Mouse (Mus musculus): ENCODE measurements at regions not wholly inside any gene's neighbourhood (a gene's known extent, or its start where the extent isn't known, plus 50 kb on each side); places are given as distances from the start of the nearest gene placed in this dataset.

GRCm38 (mm10) chr12:28181265-28181664 lies 370.9 kb downstream of the Dcdc2c start:
- DNase-seq (ENCODE audit: low spot score in 2 of 2): no peak

- DNase-seq (ENCODE audit: low spot score in 2 of 2): no peak
Observed at GRCm38 (mm10) chr12:28176016-28176415, 376.2 kb downstream of the Dcdc2c start.

GRCm38 (mm10) chr12:28174078-28174477 lies 378.1 kb downstream of the Dcdc2c start:
- DNase-seq (ENCODE audit: low spot score in 2 of 2): no peak

DNA sequence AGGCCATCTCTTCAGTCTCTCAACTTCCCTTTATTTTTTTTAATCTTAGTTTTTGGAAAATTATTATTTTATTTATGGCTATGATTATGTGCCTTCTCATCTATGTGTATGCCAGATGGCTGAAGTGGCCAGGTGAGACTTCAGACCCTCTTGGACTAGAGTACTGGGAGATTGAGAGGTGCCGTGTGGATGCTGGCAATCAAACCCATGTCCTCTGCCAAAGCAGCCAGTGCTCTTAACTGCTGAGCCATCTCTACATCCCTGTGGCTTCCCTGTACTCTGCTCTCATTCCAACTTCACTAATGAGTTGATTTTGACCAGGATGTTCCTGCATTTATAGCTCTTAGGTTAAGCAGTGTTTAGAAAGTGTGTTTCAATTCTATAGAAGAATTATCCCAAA lies 393.4 kb downstream of the Dcdc2c start:
- DNase-seq (ENCODE audit: low spot score in 2 of 2): no peak

- DNase-seq (ENCODE audit: low spot score in 2 of 2): no peak
Observed at GRCm38 (mm10) chr12:28150759-28151158, 401.4 kb downstream of the Dcdc2c start.

DNA sequence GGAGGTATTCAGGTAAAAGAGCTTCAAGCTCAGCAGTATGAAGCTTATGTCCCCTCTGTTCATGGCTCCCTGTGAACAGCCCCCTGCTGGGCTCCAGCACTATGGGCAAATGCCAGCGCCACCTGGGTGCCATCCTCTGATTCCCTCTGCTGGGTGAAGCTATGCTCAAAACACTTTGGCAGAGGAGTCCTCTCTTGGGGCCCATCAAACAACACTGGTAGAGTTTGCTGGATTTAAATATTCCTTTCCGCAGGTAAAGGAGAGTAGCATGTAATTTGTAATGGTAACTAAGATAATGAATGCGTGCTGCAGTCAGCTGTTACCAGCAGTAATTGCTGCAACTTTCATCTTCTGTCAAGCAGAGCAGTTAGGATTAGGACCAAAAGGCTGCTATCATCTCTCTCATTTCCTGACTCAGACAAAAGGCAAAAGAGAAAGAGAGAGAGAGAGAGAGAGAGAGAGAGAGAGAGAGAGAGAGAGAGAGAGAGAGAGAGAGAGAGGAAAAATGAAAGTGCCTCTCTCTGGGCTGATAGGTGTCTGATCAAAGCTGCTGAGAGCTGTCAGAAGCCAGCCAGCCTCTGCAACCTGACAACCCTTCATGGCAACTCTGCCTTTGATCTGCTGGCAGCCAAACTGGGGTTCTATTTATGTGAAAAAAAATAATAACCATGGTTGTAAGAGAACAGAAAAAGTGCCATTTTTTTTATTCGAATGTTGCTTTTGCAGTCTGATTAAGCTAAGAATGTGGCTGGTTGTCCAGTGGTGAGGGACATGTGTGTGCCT lies 416.2 kb downstream of the Dcdc2c start:
- DNase-seq (ENCODE audit: low spot score in 2 of 2): no peak

- DNase-seq (ENCODE audit: low spot score in 2 of 2): no peak
Observed at GRCm38 (mm10) chr12:28122766-28123165, 429.4 kb downstream of the Dcdc2c start.

GRCm38 (mm10) chr12:28120106-28120505 lies 432.1 kb downstream of the Dcdc2c start:
- DNase-seq (ENCODE audit: low spot score in 2 of 2): peak in 1 of 2 experiments; percentile 4

- DNase-seq (ENCODE audit: low spot score in 2 of 2): no peak
Observed at GRCm38 (mm10) chr12:28090673-28091072, 461.5 kb downstream of the Dcdc2c start.

- DNase-seq (ENCODE audit: low spot score in 2 of 2): no peak
Observed at GRCm38 (mm10) chr12:28085460-28085859, 466.7 kb downstream of the Dcdc2c start.

DNA sequence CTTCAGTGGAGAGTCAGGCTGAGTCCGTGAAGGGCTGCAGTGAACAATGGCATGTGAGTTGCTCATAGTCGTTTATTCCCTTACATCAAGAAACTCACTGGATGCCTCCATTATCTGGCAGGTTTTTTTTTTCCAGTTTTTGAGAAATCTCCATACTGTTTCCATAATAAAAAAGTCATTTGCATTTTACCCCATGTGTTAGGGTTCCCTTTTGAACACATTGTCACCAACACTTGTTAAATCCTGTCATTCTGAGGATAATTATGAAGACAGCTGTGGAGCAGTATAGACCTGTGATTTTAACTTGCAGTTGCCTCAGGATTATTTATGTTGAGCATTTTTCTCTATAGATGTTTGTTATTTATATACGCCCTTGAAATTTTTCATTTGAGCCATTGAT lies 475.6 kb downstream of the Dcdc2c start:
- DNase-seq (ENCODE audit: low spot score in 2 of 2): no peak

DNA sequence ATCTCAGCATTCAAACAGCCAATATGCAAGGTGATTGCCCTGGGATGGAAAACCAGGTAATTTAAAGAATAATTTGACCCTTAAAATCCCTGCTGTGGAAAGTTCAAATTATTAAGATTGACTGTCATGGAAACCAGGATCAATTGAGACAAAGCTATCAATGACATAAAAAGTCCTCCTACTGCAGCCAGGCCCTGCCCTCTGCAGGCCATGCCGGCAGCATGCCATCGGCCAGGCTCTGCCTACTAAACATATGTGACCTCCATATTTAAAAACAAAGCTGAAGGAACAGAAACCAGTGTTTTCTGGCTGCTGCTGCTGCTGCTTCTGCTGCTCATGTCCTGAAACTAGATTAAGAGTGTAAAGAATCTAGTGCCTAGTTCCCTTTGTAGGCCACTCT lies 483.6 kb downstream of the Dcdc2c start:
- DNase-seq (ENCODE audit: low spot score in 2 of 2): no peak

- no peak for DNase-seq (ENCODE audit: low spot score in 2 of 2)
Observed at GRCm38 (mm10) chr12:28060281-28060680, 491.9 kb downstream of the Dcdc2c start.

- no peak for DNase-seq (ENCODE audit: low spot score in 2 of 2)
Observed at GRCm38 (mm10) chr12:28055518-28056280, 496.5 kb downstream of the Dcdc2c start.

GRCm38 (mm10) chr12:28054444-28054843 lies 497.8 kb downstream of the Dcdc2c start:
- DNase-seq (ENCODE audit: low spot score in 2 of 2): no peak

DNA sequence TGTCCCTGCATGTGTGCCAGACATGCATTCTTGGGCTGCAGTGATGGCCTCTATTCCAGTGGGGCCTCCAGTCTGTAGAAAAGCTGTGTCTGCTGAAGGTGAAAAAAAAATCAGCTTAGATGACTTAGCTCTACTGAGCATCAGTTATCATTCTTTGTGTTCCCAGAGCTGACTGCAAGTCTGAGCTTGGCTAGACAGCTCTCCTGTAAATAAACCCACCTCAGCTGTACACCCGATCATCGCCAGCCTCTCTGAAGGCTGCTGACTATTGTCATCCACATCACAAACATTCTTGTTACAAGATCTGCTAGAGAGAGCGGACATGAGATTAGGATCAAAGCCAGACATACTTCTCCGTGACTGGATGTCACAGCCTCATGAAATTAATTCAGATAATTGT lies 504.2 kb downstream of the Dcdc2c start:
- DNase-seq (ENCODE audit: low spot score in 2 of 2): no peak

GRCm38 (mm10) chr12:28038161-28038911 lies 513.9 kb downstream of the Dcdc2c start:
- DNase-seq (ENCODE audit: low spot score in 2 of 2): no peak

DNA sequence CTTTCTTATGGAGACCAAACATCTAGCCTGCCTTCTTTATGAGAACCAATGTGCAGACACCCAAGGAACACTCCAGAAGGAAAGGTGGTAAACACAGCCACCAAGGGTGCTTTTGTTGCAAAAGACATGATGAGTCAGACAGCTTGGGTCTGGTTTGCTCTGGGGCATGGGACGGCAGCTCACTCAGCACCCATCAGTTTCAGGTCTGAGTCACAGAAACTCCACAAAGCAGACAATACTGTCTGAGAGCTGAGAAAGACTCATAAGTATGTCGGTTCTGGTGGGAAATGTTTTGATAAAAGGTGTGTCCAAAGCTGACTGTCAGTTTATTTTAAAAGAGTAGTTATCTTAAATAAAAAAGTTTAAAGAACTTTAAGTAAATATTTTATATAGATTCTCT lies 553.0 kb downstream of the Dcdc2c start:
- no peak for DNase-seq (ENCODE audit: low spot score in 2 of 2)

GRCm38 (mm10) chr12:27992152-27992551 lies 560.0 kb downstream of the Dcdc2c start:
- no peak for DNase-seq (ENCODE audit: low spot score in 2 of 2)

DNA sequence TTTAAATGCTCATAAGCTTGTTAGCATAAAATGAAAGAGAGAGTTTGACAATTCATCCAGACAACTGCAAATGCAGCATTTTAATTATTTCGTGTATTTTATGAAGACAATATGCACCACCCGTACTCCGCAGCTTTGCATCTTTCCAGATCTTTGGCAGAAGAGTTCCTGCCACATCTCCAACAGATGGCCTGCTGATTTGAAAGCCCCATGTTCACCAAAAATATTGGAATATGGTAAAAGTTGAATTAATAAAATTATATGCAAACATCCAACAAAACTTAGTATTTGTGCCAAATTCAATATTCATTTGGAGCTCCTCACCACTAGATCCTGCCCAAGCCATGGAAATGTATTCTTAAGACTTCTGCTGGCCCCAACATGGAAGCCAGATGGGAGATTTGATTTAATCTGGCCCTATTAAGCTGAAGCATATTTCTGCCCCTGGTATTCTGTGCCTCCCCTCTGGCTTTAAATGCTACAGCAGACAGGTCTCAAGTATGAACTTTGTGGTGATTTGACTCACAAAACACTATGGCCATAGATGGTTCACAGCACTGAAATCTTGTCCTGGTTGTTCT lies 567.8 kb downstream of the Dcdc2c start:
- DNase-seq (ENCODE audit: low spot score in 2 of 2): no peak

DNA sequence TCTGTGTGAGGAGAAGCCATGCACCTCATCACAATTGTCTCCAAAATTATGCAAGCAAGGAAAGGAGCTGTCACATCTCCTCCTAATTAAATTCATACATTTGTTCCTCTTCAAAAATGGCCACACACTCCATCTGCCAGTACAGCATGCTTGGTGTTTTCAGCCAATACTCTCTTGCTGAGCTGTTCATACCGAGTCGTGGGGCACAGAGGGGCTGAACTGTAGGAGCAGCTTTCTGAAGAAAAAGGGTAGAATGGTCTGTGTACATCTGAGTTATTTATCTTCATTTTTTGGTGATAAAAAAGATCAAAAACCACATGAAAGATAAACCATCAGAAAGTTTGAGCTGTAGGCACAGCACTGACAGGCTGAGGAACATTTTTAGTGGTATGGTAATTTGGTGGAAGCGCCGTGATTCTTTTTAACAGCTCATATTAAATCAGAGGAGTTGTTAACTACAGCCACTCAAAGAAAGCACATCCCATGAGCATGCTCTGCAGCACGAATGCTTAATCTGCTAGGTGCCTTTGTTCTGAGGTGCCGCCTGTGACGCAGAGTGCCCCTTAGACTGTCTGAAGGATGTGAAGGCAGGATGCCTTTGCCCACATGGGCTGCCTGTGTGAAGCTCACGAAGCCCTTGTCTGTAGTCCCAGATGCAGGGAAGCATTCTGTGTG lies 573.8 kb downstream of the Dcdc2c start:
- no peak for DNase-seq (ENCODE audit: low spot score in 2 of 2)

All from heart, adult 9 months (tissue).